Mouse (Mus musculus): ENCODE measurements around the gene Odc1.

DNA sequence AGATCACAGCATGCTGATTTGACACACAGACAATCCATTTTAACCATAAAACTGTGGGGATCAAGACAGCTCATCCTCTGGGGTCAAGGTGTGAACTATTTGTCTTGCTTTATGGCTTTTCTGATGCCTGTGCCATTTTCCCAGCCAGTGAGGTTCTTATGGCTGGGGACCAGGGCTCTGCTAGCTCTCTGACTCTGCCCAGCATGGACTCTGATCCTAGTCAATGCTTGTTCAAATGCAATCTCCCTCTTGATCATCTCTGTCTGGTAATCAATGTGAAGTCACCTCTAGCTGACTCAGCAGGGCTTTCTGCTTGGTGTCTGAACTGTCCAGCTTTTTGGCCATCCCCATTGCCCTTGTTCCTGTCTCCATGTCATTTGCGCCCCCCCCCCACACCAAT lies 50.6 kb downstream of the Odc1 start:
- TF ChIP-seq CTCF (IDR thresholded peaks at IDR 0.05; ENCODE audit: low read depth, low read length) (no peak), POLR2A (IDR thresholded peaks at IDR 0.05; ENCODE audit: insufficient read depth, low read length) (no peak), EP300 (IDR thresholded peaks at IDR 0.05; ENCODE audit: insufficient read depth, low read depth, low read length) (no peak)
